Comparison of ENCODE assay signal across 8 mouse cellular contexts in genomic region chr6:5005491-5006275, GRCm38 (mm10).
DNase-seq lines count a peak whose midpoint lies in the region; ATAC-seq and TF ChIP-seq lines count a peak whose summit lies in the region.

No protein-coding gene starts in this region.

- peak; percentile 98 for ATAC-seq in cerebellum, adult (ENCODE audit: insufficient number of reproducible peaks, low FRiP score, low TSS enrichment)
- ATAC-seq in heart, embryonic 14.5 days (ENCODE audit: insufficient number of reproducible peaks, insufficient read depth, low FRiP score, low read depth) = peak; percentile 64; the same call in 1 of the 2 replicates
- peak; percentile 48; the same call in 1 of the 2 replicates for ATAC-seq in midbrain, embryonic 11.5 days (ENCODE audit: low FRiP score)

- no peaks in the 10 kb centered on the region for H3K27me3 ChIP-seq in heart, embryonic 14.5 days (ENCODE audit: control insufficient read depth, insufficient read depth, low read length)
- H3K27me3 ChIP-seq in midbrain, embryonic 11.5 days (ENCODE audit: control insufficient read depth, insufficient read depth, low read length) = no peaks in the 10 kb centered on the region

- peak overlapping the region; percentile 29; the same call in 1 of the 2 replicates for H3K27ac ChIP-seq in left cerebral cortex, adult 2 months
- peak overlapping the region; percentile 65 to 79 for H3K27ac ChIP-seq in heart, embryonic 14.5 days (replicated peaks in 1 of 2; ENCODE audit: control insufficient read depth in 1 of 2, insufficient read depth in 1 of 2, low read depth in 2 of 2, low read length in 2 of 2)
- no peak overlapping the region for H3K27ac ChIP-seq in midbrain, embryonic 11.5 days (ENCODE audit: low read depth, low read length)

- no peaks in the 10 kb centered on the region for H3K36me3 ChIP-seq in heart, embryonic 14.5 days (ENCODE audit: control insufficient read depth, insufficient read depth, low read length)
- H3K36me3 ChIP-seq in midbrain, embryonic 11.5 days (ENCODE audit: control insufficient read depth, insufficient read depth, low read length) = no peaks in the 10 kb centered on the region

- H3K4me1 ChIP-seq in heart, embryonic 14.5 days (ENCODE audit: control insufficient read depth in 2 of 2, insufficient read depth in 2 of 2, low read length in 2 of 2) = peaks cover 17 to 27% of the 10 kb centered on the region in 2 experiments
- peaks cover 3% of the 10 kb centered on the region for H3K4me1 ChIP-seq in midbrain, embryonic 11.5 days (ENCODE audit: control insufficient read depth, insufficient read depth, low read length)

- no peak for TF ChIP-seq CTCF in left cerebral cortex, adult 2 months (IDR thresholded peaks at IDR 0.05)

- intact Hi-C loops in left cerebral cortex, adult 2 months (cut with DNase I) = no loop called here

- peak overlapping the region; percentile 57 for H3K4me2 ChIP-seq in heart, embryonic 14.5 days (ENCODE audit: low read length)
- H3K4me2 ChIP-seq in midbrain, embryonic 11.5 days = no peak overlapping the region

- WGBS in heart, embryonic 14.5 days = 18% methylated on average over 22 of the region's 22 CpGs
- 58% methylated on average over 22 of the region's 22 CpGs for WGBS in midbrain, embryonic 11.5 days

- peak overlapping the region; percentile 54 for H3K9ac ChIP-seq in heart, embryonic 14.5 days (ENCODE audit: low read length)
- no peak overlapping the region for H3K9ac ChIP-seq in midbrain, embryonic 11.5 days (ENCODE audit: low read length)

- DNase-seq in left cerebral cortex, adult 2 months (ENCODE audit: extremely low spot score in 1 of 2, low spot score in 2 of 2) = no peak
- no peak for DNase-seq in left cerebral cortex, adult 8-10 months (ENCODE audit: low spot score in 2 of 2)
- no peak for DNase-seq in midbrain, embryonic 11.5 days (ENCODE audit: low spot score, missing footprints)
- DNase-seq in ovary, adult 18-20 months (ENCODE audit: low spot score) = no peak
- DNase-seq in thymus, postnatal 14 days = no peak
- no peak for DNase-seq in layer of hippocampus, postnatal 14 days (ENCODE audit: low spot score in 2 of 2)

- no peaks in the 10 kb centered on the region for H3K9me3 ChIP-seq in heart, embryonic 14.5 days (ENCODE audit: control insufficient read depth, low read length)
- no peaks in the 10 kb centered on the region for H3K9me3 ChIP-seq in midbrain, embryonic 11.5 days (ENCODE audit: control insufficient read depth, low read length)

- no peak overlapping the region for H3K4me3 ChIP-seq in left cerebral cortex, adult 2 months
- H3K4me3 ChIP-seq in heart, embryonic 14.5 days (ENCODE audit: control insufficient read depth in 1 of 2, insufficient read depth in 1 of 2, low read depth in 1 of 2, low read length in 2 of 2) = peak overlapping the region in 1 of 2 experiments; percentile 6; a peak in 2 of 4 replicates
- H3K4me3 ChIP-seq in midbrain, embryonic 11.5 days (ENCODE audit: low read depth, low read length) = no peak overlapping the region

Comparison
In these comparisons a context has a peak if more than half of its experiments do, and no peak if none do; other contexts are left out.
1. ATAC-seq: peak in every context shown above with its lines; median percentile 98 in cerebellum, adult; 64 in heart, embryonic 14.5 days; 48 in midbrain, embryonic 11.5 days.